Mouse (Mus musculus) neural tube, embryonic 14.5 days (tissue): ENCODE measurements around the gene Sae1. TPM values are rescaled to one million over a fixed set of nuclear protein-coding genes. Genes with fewer than 3 reads are reported as not detected.
A peak's percentile ranks its signal among the peaks of the same experiment; 100 is the strongest.

Experiments
- ATAC-seq: fragments of 200-750 bp; cut with Nextera tagmentation; 2 replicates; pipeline ENCODE4 v1.8.0; 2017; ENCODE audit warnings: low read depth, mild to moderate bottlenecking, moderate TSS enrichment, moderate library complexity
- H3K27ac ChIP-seq: fragments of 300-500 bp; sonication (generic); 2 replicates; pipeline ENCODE4 v1.5.1; 2014; ENCODE audit warnings: low read depth, mild to moderate bottlenecking, control low read depth, low read length, moderate library complexity, mixed read lengths
- H3K27me3 ChIP-seq: fragments of 300-500 bp; sonication (generic); 2 replicates; pipeline ENCODE4 v1.6.1; 2014; ENCODE audit warnings: low read length; ENCODE audit not compliant: control insufficient read depth, insufficient read depth
- H3K36me3 ChIP-seq: fragments of 300-500 bp; sonication (generic); 2 replicates; pipeline ENCODE4 v1.6.1; 2014; ENCODE audit warnings: low read length, mixed read lengths; ENCODE audit not compliant: control insufficient read depth, insufficient read depth
- H3K4me1 ChIP-seq: fragments of 300-500 bp; sonication (generic); 2 replicates; pipeline ENCODE4 v1.6.1; 2014; ENCODE audit warnings: low read length; ENCODE audit not compliant: control insufficient read depth, insufficient read depth
- H3K4me2 ChIP-seq: fragments of 300-500 bp; sonication (generic); 2 replicates; pipeline ENCODE4 v1.6.1; 2014; ENCODE audit warnings: mild to moderate bottlenecking, low read depth, low read length, control low read depth
- H3K4me3 ChIP-seq: fragments of 300-500 bp; sonication (generic); 2 replicates; pipeline ENCODE4 v1.5.1; 2014; ENCODE audit warnings: low read depth, low read length, control low read depth, mixed read lengths
- H3K9ac ChIP-seq: fragments of 300-500 bp; sonication (generic); replicated peaks from 2 replicates; pipeline ENCODE4 v1.6.1; 2014; ENCODE audit warnings: low read depth, mild to moderate bottlenecking, control low read depth, low read length, mixed read lengths
- H3K9me3 ChIP-seq: fragments of 300-500 bp; sonication (generic); 2 replicates; pipeline ENCODE4 v1.6.1; 2016; ENCODE audit warnings: low read length; ENCODE audit not compliant: control insufficient read depth
- WGBS: fragments of 180-500 bp; shearing (Covaris S2); extraction: QIAGEN DNeasy Blood & Tissue Kit; methylation state at CpG from one replicate; pipeline ENCODE4 v1.1.7; 2014; 5-methylcytosine and 5-hydroxymethylcytosine counted together
- polyA plus RNA-seq: library from polyadenylated mRNA; unstranded; fragments of >200 nt; fragmentation: Nextera tagmentation; extraction: Ambion mirVana; gene quantifications from 2 replicates; pipeline ENCODE4 v1.2.1, GENCODE M21; 2014

The Sae1 gene
- polyA plus RNA-seq, 1 experiment from 2014 or later, result 197 TPM

DNA sequence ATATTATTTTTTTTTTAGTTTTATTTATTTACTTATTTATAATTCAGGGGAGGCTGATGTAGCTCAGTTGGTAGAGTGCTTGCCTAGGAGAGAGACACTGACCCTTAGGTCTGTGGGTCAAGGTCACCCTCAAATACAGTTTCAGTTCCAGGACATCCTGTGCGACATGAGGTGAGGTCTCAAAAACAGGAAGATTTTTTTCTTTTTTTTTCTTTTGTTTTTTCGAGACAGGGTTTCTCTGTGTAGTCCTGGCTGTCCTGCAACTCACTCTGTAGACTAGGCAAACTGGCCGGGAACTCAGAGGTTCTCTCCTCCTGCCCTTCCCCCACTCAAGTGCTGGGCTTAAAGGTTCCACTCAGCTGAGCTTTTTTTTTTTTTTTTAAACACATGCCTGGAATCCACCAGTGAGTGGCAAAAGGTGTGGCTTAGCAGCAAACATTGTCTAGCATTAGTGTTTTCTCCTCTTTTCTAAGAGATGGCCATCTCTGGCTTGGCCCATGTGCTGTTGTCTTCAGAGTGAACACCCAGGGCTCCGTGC lies 72.3 kb downstream of the Sae1 start:
- Histone ChIP-seq H3K4me3 (no peak overlapping the region), H3K27me3 (no peaks in the 10 kb centered on the region), H3K9ac (no peak overlapping the region), H3K9me3 (no peaks in the 10 kb centered on the region), H3K4me1 (peaks cover 21% of the 10 kb centered on the region; the same call in 1 of the 2 replicates), H3K27ac (no peak overlapping the region), H3K4me2 (no peak overlapping the region), H3K36me3 (no peaks in the 10 kb centered on the region)
- ATAC-seq, result no peak
- WGBS, result 72% methylated on average over 4 of the region's 4 CpGs

- WGBS, result 10% methylated on average over 12 of the region's 13 CpGs
- Histone ChIP-seq H3K4me1 (peaks cover 21% of the 10 kb centered on the region; the same call in 1 of the 2 replicates), H3K27me3 (peaks cover 2% of the 10 kb centered on the region; the same call in 1 of the 2 replicates), H3K9me3 (no peaks in the 10 kb centered on the region), H3K27ac (peak overlapping the region; percentile 96), H3K4me2 (peak overlapping the region; percentile 98), H3K9ac (peak overlapping the region; percentile 89), H3K4me3 (peak overlapping the region; percentile 56), H3K36me3 (no peaks in the 10 kb centered on the region)
- ATAC-seq, result no peak
These were observed 73.3 kb downstream of the Sae1 start for GRCm38 (mm10) chr7:16314221-16314775.

DNA sequence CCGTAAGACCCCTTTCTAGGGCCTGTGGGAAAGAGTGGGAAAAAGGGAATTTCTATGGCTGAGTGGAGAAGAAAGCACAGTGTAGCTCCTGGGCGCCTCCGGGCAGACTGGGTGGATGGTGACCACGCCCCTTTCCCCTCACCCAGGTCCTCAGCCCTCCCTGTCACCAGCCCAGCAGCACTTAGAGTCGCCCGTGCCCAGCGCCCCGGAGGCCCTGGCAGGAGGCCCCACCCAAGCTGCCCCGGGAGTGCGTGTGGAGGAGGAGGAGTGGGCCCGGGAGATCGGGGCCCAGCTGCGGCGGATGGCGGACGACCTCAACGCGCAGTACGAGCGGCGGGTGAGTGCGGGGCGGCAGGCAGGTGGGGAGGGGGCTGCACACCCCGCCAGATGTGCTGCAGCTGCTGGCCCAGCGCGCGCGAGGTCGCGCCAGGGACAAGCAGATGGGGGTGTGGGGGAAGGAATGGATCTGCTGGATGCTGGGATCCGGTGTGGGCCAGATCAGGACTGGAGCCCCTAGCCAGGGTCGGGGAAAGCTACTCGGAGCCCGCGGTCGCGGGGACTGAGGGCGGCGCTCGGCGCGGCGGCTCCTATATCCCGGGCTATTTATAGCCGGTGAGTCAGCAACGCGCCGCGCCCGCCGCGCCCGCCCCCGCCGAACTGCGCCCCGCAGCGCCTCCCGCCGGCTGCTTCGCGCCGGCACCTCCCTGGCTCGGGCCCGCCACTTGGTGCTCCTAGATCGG lies 74.0 kb downstream of the Sae1 start:
- Histone ChIP-seq H3K9me3 (no peaks in the 10 kb centered on the region), H3K9ac (peak overlapping the region; percentile 89), H3K27me3 (peaks cover 2% of the 10 kb centered on the region; the same call in 1 of the 2 replicates), H3K4me1 (peaks cover 21% of the 10 kb centered on the region; the same call in 1 of the 2 replicates), H3K4me2 (peak overlapping the region; percentile 98), H3K27ac (peak overlapping the region; percentile 96), H3K36me3 (no peaks in the 10 kb centered on the region), H3K4me3 (peak overlapping the region; percentile 56)
- WGBS, result under 1% methylated on average over 62 of the region's 66 CpGs
- ATAC-seq, result peak; percentile 70

DNA sequence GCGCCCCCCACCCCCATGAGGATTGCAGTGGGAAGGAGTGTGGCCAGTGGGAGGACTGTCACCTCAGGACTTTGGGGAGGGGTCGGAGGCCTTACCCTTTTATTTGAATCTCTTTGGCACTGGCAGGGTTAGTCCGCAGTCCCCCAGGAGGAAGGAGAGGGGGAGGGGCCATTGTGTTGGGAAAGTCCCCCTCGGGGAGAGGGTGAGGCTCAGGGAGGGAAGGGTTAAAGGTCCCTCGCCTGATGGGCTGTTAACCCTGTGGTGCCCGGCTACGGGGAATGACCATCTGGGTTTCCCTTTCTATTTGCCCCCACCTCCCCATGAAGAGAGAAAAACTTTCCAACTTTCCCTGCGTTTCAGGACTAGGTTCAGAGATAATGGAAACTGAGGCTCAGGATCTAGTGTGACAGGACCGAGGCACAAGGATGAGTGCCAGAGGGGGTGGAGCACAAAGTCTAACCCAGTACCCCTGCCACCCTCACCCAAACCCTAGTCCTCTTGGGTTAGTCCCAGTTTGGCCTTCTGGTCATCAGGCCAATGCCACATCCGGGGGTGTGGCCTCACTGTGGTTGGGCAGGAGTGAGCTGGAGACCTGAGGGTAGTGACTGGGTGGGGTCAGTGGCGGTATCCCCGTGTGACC lies 74.8 kb downstream of the Sae1 start:
- H3K27ac ChIP-seq, result peak overlapping the region; percentile 96
- H3K4me1 ChIP-seq, result peaks cover 21% of the 10 kb centered on the region; the same call in 1 of the 2 replicates
- peaks cover 2% of the 10 kb centered on the region; the same call in 1 of the 2 replicates for H3K27me3 ChIP-seq
- no peak for ATAC-seq
- no peaks in the 10 kb centered on the region for H3K9me3 ChIP-seq
- H3K4me3 ChIP-seq, result peak overlapping the region; percentile 65
- under 1% methylated on average over 11 of the region's 12 CpGs for WGBS
- H3K4me2 ChIP-seq, result peak overlapping the region; percentile 98
- H3K36me3 ChIP-seq, result no peaks in the 10 kb centered on the region
- peak overlapping the region; percentile 89 for H3K9ac ChIP-seq

DNA sequence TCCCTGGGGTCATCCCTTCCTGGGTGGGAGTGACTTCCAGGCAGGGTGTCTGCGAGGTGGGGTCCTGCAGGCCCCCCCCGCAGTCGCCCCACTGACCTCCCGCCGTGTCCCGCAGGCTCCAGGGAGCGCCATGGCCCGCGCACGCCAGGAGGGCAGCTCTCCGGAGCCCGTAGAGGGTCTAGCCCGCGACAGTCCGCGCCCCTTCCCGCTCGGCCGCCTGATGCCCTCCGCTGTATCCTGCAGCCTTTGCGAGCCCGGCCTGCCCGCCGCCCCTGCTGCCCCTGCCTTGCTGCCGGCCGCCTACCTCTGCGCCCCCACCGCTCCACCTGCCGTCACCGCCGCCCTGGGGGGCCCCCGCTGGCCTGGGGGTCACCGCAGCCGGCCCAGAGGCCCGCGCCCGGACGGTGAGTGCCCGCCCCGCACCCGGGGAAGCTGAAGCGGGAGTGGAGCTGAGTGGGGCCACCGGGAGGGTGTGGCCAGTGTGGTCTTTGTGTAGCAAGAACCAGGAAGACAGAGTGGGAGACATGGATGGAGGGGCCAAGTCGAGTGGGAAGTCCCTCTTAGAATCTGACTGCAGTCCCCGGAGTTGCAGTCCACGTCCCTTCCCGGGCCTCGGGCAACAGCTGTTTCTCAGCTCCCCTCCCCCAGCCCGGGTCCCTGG lies 75.5 kb downstream of the Sae1 start:
- H3K36me3 ChIP-seq, result no peaks in the 10 kb centered on the region

GRCm38 (mm10) chr7:16311453-16312004 lies 76.1 kb downstream of the Sae1 start:
- WGBS, result 3% methylated on average over 12 of the region's 14 CpGs
- ATAC-seq, result no peak
- Histone ChIP-seq H3K4me1 (peaks cover 21% of the 10 kb centered on the region; the same call in 1 of the 2 replicates), H3K27me3 (peaks cover 2% of the 10 kb centered on the region; the same call in 1 of the 2 replicates), H3K36me3 (no peaks in the 10 kb centered on the region), H3K4me2 (peak overlapping the region; percentile 98), H3K9me3 (no peaks in the 10 kb centered on the region), H3K9ac (peak overlapping the region; percentile 82), H3K4me3 (peak overlapping the region; percentile 65), H3K27ac (peak overlapping the region; percentile 82)

More for the DNA sequence above, 75.5 kb downstream of the Sae1 start:
- no peaks in the 10 kb centered on the region for H3K9me3 ChIP-seq
- H3K4me2 ChIP-seq, result peak overlapping the region; percentile 98
- H3K27ac ChIP-seq, result peak overlapping the region; percentile 82
- WGBS, result 0% methylated on average over 42 of the region's 49 CpGs
- peak overlapping the region; percentile 65 for H3K4me3 ChIP-seq
- ATAC-seq, result no peak
- peaks cover 2% of the 10 kb centered on the region; the same call in 1 of the 2 replicates for H3K27me3 ChIP-seq
- peak overlapping the region; percentile 82 for H3K9ac ChIP-seq
- peaks cover 21% of the 10 kb centered on the region; the same call in 1 of the 2 replicates for H3K4me1 ChIP-seq

GRCm38 (mm10) chr7:16310521-16311452 lies 76.8 kb downstream of the Sae1 start:
- under 1% methylated on average over 25 of the region's 31 CpGs for WGBS
- Histone ChIP-seq H3K9me3 (no peaks in the 10 kb centered on the region), H3K9ac (peak overlapping the region; percentile 58), H3K4me3 (peak overlapping the region; percentile 65), H3K27me3 (peaks cover 2% of the 10 kb centered on the region; the same call in 1 of the 2 replicates), H3K27ac (peak overlapping the region; percentile 48), H3K36me3 (no peaks in the 10 kb centered on the region), H3K4me2 (peak overlapping the region; percentile 98), H3K4me1 (peaks cover 21% of the 10 kb centered on the region; the same call in 1 of the 2 replicates)
- ATAC-seq, result peak; percentile 32
